Mouse (Mus musculus) midbrain, postnatal 0 days (tissue): ENCODE results near the gene Gm815. TPM values are rescaled to one million over a fixed set of nuclear protein-coding genes. Genes with fewer than 3 reads are reported as not detected.

Experiments
- ATAC-seq: fragments of 200-750 bp; cut with Nextera tagmentation; 2 replicates; pipeline ENCODE4 v1.8.0; 2017; ENCODE audit warnings: moderate number of reproducible peaks, mild to moderate bottlenecking, moderate TSS enrichment, moderate library complexity; ENCODE audit not compliant: low FRiP score
- DNase-seq: peaks from one replicate; pipeline ENCODE4 v3.0.0-alpha.2; 2015; ENCODE audit warnings: low spot score
- H3K27ac ChIP-seq: fragments of 300-500 bp; sonication (generic); 2 replicates; pipeline ENCODE4 v1.5.1; 2014; ENCODE audit warnings: low read depth, mild to moderate bottlenecking, low read length, mixed read lengths
- H3K27me3 ChIP-seq: fragments of 300-500 bp; sonication (generic); 2 replicates; pipeline ENCODE4 v1.6.1; 2014; ENCODE audit warnings: low read length, control low read depth, mixed read lengths; ENCODE audit not compliant: insufficient read depth
- H3K36me3 ChIP-seq: fragments of 300-500 bp; sonication (generic); 2 replicates; pipeline ENCODE4 v1.6.1; 2014; ENCODE audit warnings: low read length, control low read depth, mixed read lengths; ENCODE audit not compliant: insufficient read depth
- H3K4me1 ChIP-seq: fragments of 300-500 bp; sonication (generic); 2 replicates; pipeline ENCODE4 v1.6.1; 2014; ENCODE audit warnings: mild to moderate bottlenecking, control low read depth, antibody characterized with exemption, low read length, mixed read lengths; ENCODE audit not compliant: insufficient read depth
- H3K4me2 ChIP-seq: fragments of 300-500 bp; sonication (generic); 2 replicates; pipeline ENCODE4 v1.6.1; 2014; ENCODE audit warnings: low read depth, mild to moderate bottlenecking, low read length, mixed read lengths; ENCODE audit not compliant: poor library complexity, severe bottlenecking
- H3K4me3 ChIP-seq: fragments of 300-500 bp; sonication (generic); 2 replicates; pipeline ENCODE4 v1.5.1; 2014; ENCODE audit warnings: low read depth, mild to moderate bottlenecking, low read length, moderate library complexity
- H3K9ac ChIP-seq: fragments of 300-500 bp; sonication (generic); replicated peaks from 2 replicates; pipeline ENCODE4 v1.6.1; 2014; ENCODE audit warnings: mild to moderate bottlenecking, low read length, moderate library complexity, mixed read lengths; ENCODE audit not compliant: poor library complexity, severe bottlenecking
- H3K9me3 ChIP-seq: fragments of 300-500 bp; sonication (generic); 2 replicates; pipeline ENCODE4 v1.6.1; 2016; ENCODE audit warnings: low read length, control low read depth
- CTCF ChIP-seq: IDR thresholded peaks from 2 replicates; pipeline ENCODE4 v1.5.1; 2016; ENCODE audit warnings: antibody characterized with exemption, mild to moderate bottlenecking
- WGBS: fragments of 180-500 bp; shearing (Covaris S2); extraction: QIAGEN DNeasy Blood & Tissue Kit; methylation state at CpG from one replicate; pipeline ENCODE4 v1.1.7; 2014; 5-methylcytosine and 5-hydroxymethylcytosine counted together
- polyA plus RNA-seq: library from polyadenylated mRNA; unstranded; fragments of >200 nt; fragmentation: Nextera tagmentation; extraction: Ambion mirVana; gene quantifications from 2 replicates; pipeline ENCODE4 v1.2.1, GENCODE M21; 2015
- total RNA-seq: library from RNA; depleted of rRNA; stranded (reverse); fragments of >200 nt; gene quantifications from 2 replicates; pipeline ENCODE4 v1.2.3, GENCODE M21; 2014

Gm815 gene
- total and polyA plus RNA-seq, 2 experiments from 2014 or later, result not detected

- no peak for TF ChIP-seq CTCF
- no peak overlapping the region for H3K9ac ChIP-seq
Measured at GRCm38 (mm10) chr19:26881866-26882427, 3.7 kb upstream of the Gm815 start.

GRCm38 (mm10) chr19:26888171-26888570 lies 2.5 kb downstream of the Gm815 start:
- DNase-seq, result peak; percentile 82
- no peak overlapping the region for H3K9ac ChIP-seq
- no peak overlapping the region for H3K4me3 ChIP-seq
- H3K27me3 ChIP-seq, result no peaks in the 10 kb centered on the region
- H3K36me3 ChIP-seq, result no peaks in the 10 kb centered on the region
- 37% methylated on average over 9 of the region's 9 CpGs for WGBS
- 0 out of 2 replicates have a peak overlapping the region, but pooled peaks have one; percentile 1 for H3K27ac ChIP-seq
- no peaks in the 10 kb centered on the region for H3K4me1 ChIP-seq
- TF ChIP-seq CTCF, result peak; percentile 84
- no peak overlapping the region for H3K4me2 ChIP-seq
- no peaks in the 10 kb centered on the region for H3K9me3 ChIP-seq
- ATAC-seq, result peak; percentile 79

More at GRCm38 (mm10) chr19:26881866-26882427, 3.7 kb upstream of the Gm815 start:
- 85% methylated on average over 10 of the region's 10 CpGs for WGBS
- H3K4me3 ChIP-seq, result no peak overlapping the region
- DNase-seq (no peak), ATAC-seq (no peak)
- no peaks in the 10 kb centered on the region for H3K4me1 ChIP-seq
- no peaks in the 10 kb centered on the region for H3K36me3 ChIP-seq
- no peaks in the 10 kb centered on the region for H3K27me3 ChIP-seq
- H3K4me2 ChIP-seq, result no peak overlapping the region
- H3K9me3 ChIP-seq, result no peaks in the 10 kb centered on the region
- no peak overlapping the region for H3K27ac ChIP-seq

DNA sequence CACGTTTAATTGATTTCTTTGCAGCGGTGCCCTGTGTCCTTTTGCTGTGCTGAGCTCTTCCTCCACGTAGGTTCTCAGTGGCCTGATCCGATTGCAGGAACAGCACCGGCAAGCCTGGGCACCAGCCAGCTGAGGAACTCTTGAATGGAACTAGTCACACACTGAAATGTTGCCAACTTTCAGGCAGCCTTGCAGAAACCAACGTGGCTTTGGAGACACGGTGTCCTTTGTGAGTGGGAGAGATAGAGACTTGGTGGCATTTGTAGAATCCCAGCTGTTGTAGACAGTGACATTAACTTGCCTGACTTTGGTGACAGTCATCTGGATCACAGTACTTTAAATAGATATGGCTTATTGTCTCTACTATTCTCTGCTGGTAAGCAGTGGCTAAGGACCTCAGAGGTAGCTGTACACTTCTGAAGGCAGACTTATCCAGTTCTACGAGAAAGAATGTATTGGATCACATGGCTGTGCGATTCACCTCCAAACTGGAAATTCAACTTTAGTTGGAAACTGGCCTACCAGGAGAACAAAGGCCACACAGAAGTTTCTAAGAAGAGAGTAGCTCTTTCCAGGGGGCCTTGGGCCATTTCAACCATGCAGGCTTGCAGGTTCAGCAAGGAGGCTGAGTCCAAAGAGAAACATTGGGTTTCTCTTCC lies 5.8 kb downstream of the Gm815 start:
- Histone ChIP-seq H3K4me2 (no peak overlapping the region), H3K27me3 (no peaks in the 10 kb centered on the region), H3K4me1 (no peaks in the 10 kb centered on the region), H3K9me3 (peaks cover 3% of the 10 kb centered on the region; the same call in 1 of the 2 replicates), H3K27ac (no peak overlapping the region), H3K4me3 (no peak overlapping the region), H3K9ac (no peak overlapping the region), H3K36me3 (no peaks in the 10 kb centered on the region)
- 77% methylated on average over 9 of the region's 9 CpGs for WGBS
- DNase-seq, result peak; percentile 59
- no peak for ATAC-seq
- TF ChIP-seq CTCF, result no peak

GRCm38 (mm10) chr19:26892861-26893260 lies 7.2 kb downstream of the Gm815 start:
- H3K9ac ChIP-seq, result no peak overlapping the region
- H3K36me3 ChIP-seq, result no peaks in the 10 kb centered on the region
- no peaks in the 10 kb centered on the region for H3K4me1 ChIP-seq
- WGBS, result 69% methylated on average over 5 of the region's 5 CpGs
- TF ChIP-seq CTCF, result peak; percentile 37; the same call in 1 of the 2 replicates
- H3K27ac ChIP-seq, result no peak overlapping the region
- ATAC-seq (no peak), DNase-seq (no peak)
- H3K4me3 ChIP-seq, result no peak overlapping the region
- H3K27me3 ChIP-seq, result no peaks in the 10 kb centered on the region
- peaks cover 3% of the 10 kb centered on the region; the same call in 1 of the 2 replicates for H3K9me3 ChIP-seq
- no peak overlapping the region for H3K4me2 ChIP-seq

- H3K9ac ChIP-seq, result no peak overlapping the region
- WGBS, result 61% methylated on average over 4 of the region's 4 CpGs
- no peaks in the 10 kb centered on the region for H3K9me3 ChIP-seq
- TF ChIP-seq CTCF, result no peak
- H3K27me3 ChIP-seq, result no peaks in the 10 kb centered on the region
- DNase-seq (no peak), ATAC-seq (no peak)
- H3K27ac ChIP-seq, result no peak overlapping the region
- no peaks in the 10 kb centered on the region for H3K36me3 ChIP-seq
- H3K4me2 ChIP-seq, result no peak overlapping the region
- no peak overlapping the region for H3K4me3 ChIP-seq
- H3K4me1 ChIP-seq, result no peaks in the 10 kb centered on the region
Measured at GRCm38 (mm10) chr19:26902162-26902561, 16.5 kb downstream of the Gm815 start.

GRCm38 (mm10) chr19:26914245-26914644 lies 28.6 kb downstream of the Gm815 start:
- ATAC-seq, result no peak
- Histone ChIP-seq H3K9me3 (no peaks in the 10 kb centered on the region), H3K36me3 (no peaks in the 10 kb centered on the region), H3K4me3 (no peak overlapping the region), H3K4me2 (no peak overlapping the region), H3K4me1 (no peaks in the 10 kb centered on the region), H3K9ac (no peak overlapping the region), H3K27me3 (no peaks in the 10 kb centered on the region), H3K27ac (no peak overlapping the region)
- WGBS, result 67% methylated on average over 1 of the region's 1 CpGs
- no peak for TF ChIP-seq CTCF
- no peak for DNase-seq
